Mouse (Mus musculus) adrenal gland, adult (tissue): Measurements from ENCODE around the gene Lzts3.

Experiments used
- DNase-seq, 2 experiments: peaks; one replicate each; pipeline ENCODE4 v3.0.0; 2022 to 2023; ENCODE audit warnings: low spot score in 1 of 2; ENCODE audit not compliant: inconsistent age in 2 of 2

Lzts3 gene

GRCm38 (mm10) chr2:130638101-130638611 is 4.4 kb downstream of the Lzts3 start:
- peak; percentile 61 to 79 for DNase-seq

GRCm38 (mm10) chr2:130635847-130636246 is 6.8 kb downstream of the Lzts3 start:
- DNase-seq, result no peak

- peak in 1 of 2 experiments; percentile 62 for DNase-seq
Measured at GRCm38 (mm10) chr2:130634739-130635411, 7.7 kb downstream of the Lzts3 start.

GRCm38 (mm10) chr2:130634006-130634738 is 8.4 kb downstream of the Lzts3 start:
- DNase-seq, result no peak

GRCm38 (mm10) chr2:130632887-130633675 is 9.5 kb downstream of the Lzts3 start:
- no peak for DNase-seq

GRCm38 (mm10) chr2:130632416-130632815 is 10.2 kb downstream of the Lzts3 start:
- DNase-seq, result no peak

- DNase-seq, result peak; percentile 91 to 98
Measured at GRCm38 (mm10) chr2:130629839-130630203, 12.8 kb downstream of the Lzts3 start, which contains the start of the genes Fastkd5 and Ubox5. TSS of gene Fastkd5 (minus strand) at chr2:130630027. TSS of gene Ubox5 (minus strand) at chr2:130630038.

- DNase-seq, result no peak
Measured at GRCm38 (mm10) chr2:130629080-130629838, 13.3 kb downstream of the Lzts3 start.

- DNase-seq, result no peak
Measured at GRCm38 (mm10) chr2:130628424-130628823, 14.2 kb downstream of the Lzts3 start.

- DNase-seq, result no peak
Measured at GRCm38 (mm10) chr2:130618972-130619371, 23.6 kb downstream of the Lzts3 start.

- peak in 1 of 2 experiments; percentile 68 for DNase-seq
Measured at GRCm38 (mm10) chr2:130613091-130613490, 29.5 kb downstream of the Lzts3 start.

GRCm38 (mm10) chr2:130602195-130602594 is 40.4 kb downstream of the Lzts3 start:
- no peak for DNase-seq

- DNase-seq, result no peak
Measured at GRCm38 (mm10) chr2:130598399-130598798, 44.2 kb downstream of the Lzts3 start.

- peak in 1 of 2 experiments; percentile 66 for DNase-seq
Measured at GRCm38 (mm10) chr2:130597601-130598010, 45.0 kb downstream of the Lzts3 start.

- DNase-seq, result no peak
Measured at GRCm38 (mm10) chr2:130595596-130595995, 47.0 kb downstream of the Lzts3 start.

GRCm38 (mm10) chr2:130591016-130591415 is 51.6 kb downstream of the Lzts3 start:
- DNase-seq, result no peak

- DNase-seq, result no peak
Measured at GRCm38 (mm10) chr2:130589761-130590160, 52.8 kb downstream of the Lzts3 start.

- DNase-seq, result no peak
Measured at GRCm38 (mm10) chr2:130589157-130589556, 53.4 kb downstream of the Lzts3 start.

- DNase-seq, result no peak
Measured at GRCm38 (mm10) chr2:130588373-130588772, 54.2 kb downstream of the Lzts3 start.

GRCm38 (mm10) chr2:130586016-130586415 is 56.6 kb downstream of the Lzts3 start:
- no peak for DNase-seq
